Mouse (Mus musculus) embryonic fibroblast, embryonic 13.5 days (primary cell): ENCODE measurements around the gene Rgsl1. TPM values are rescaled to one million over a fixed set of nuclear protein-coding genes. Genes with fewer than 3 reads are reported as not detected.
A peak's percentile ranks its signal among the peaks of the same experiment; 100 is the strongest.
"Not testable (repeated sequence)": the region's sequence is repeated elsewhere in the genome, so short reads cannot be mapped to it uniquely, and the experiment has no call there.

Experiments used
- H3K27ac ChIP-seq: 2 replicates; pipeline ENCODE4 v1.5.1; 2012; ENCODE audit warnings: low read length, control low read depth, inconsistent platforms; ENCODE audit not compliant: insufficient read depth
- H3K4me1 ChIP-seq: 2 replicates; pipeline ENCODE4 v1.6.1; 2011; ENCODE audit warnings: low read length; ENCODE audit not compliant: control insufficient read depth, insufficient read depth
- H3K4me3 ChIP-seq: 2 replicates; pipeline ENCODE4 v1.5.1; 2011; ENCODE audit warnings: mild to moderate bottlenecking, control low read depth, low read length; ENCODE audit not compliant: insufficient read depth
- CTCF ChIP-seq: IDR thresholded peaks from 2 replicates; pipeline ENCODE4 v1.5.1; 2011; ENCODE audit warnings: mild to moderate bottlenecking, control low read depth, low read length, moderate library complexity, borderline replicate concordance; ENCODE audit not compliant: insufficient read depth
- POLR2A ChIP-seq: IDR thresholded peaks from 2 replicates; pipeline ENCODE4 v1.6.1; 2011; ENCODE audit warnings: low read depth, mild to moderate bottlenecking, control low read depth, low read length, moderate library complexity
- polyA plus RNA-seq: library from polyadenylated mRNA; stranded (reverse); fragments of >200 nt; gene quantifications from 2 replicates; pipeline ENCODE4 v1.2.4, GENCODE M21; 2011; ENCODE audit warnings: low read depth; ENCODE audit not compliant: missing spikeins, insufficient read length

Gene Rgsl1
- polyA plus RNA-seq: not detected in 2 replicates

DNA sequence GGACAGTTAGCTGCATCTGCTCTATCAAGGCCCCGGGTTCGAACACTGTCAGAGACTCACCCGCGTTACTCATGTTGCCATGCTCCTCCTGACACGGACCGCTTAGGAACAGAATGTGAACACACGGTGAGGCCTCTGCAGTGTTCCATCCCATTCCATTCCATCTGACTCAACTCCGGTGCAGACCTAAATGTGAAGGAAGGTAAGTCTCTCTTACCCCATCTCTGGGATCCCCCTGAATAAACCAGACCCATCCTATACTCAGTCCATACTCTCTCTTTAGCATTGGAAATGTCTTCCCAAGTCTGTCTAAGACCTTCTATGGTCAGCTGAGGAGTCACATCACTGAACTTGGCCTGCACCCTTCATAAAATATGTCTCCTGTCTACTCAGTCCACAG, at the start of gene Rgsl1:
TSS of gene Rgsl1 (minus strand) at position 101 of the 400 bp plus-strand sequence.
- peaks cover 7% of the 10 kb centered on the region for H3K4me1 ChIP-seq
- no peak for TF ChIP-seq CTCF
- TF ChIP-seq POLR2A: no peak
- no peak within 1 kb of the TSS for H3K4me3 ChIP-seq
- H3K27ac ChIP-seq: no peak within 1 kb of the TSS

DNA sequence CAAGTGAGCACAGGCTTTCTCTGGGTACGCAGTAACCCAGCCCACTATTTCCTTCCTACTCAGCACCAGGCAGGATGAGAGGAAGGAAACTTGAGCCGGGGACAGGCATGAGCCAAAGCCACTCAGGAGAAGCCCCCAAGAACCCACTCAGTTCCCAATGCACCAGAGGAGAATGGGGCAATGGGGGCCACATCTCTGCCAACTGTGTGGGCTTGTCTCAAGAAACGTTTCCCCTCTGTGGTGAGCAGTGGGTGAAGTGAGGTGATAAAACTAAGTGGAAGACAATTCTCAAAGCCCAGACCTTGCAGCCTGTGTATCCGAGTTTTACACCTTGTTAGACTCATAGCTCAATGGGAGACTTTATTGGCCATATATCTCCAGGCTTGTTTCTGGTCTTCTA, 47.5 kb upstream of the Rgsl1 start, which contains the start of gene Teddm1a:
TSS of gene Teddm1a (plus strand) at position 301 of the 400 bp plus-strand sequence.
- H3K4me3 ChIP-seq: no peak within 1 kb of the TSS

GRCm38 (mm10) chr1:153890121-153890520, 46.2 kb upstream of the Rgsl1 start:
- TF ChIP-seq CTCF: no peak
- TF ChIP-seq POLR2A: no peak
- Histone ChIP-seq H3K27ac (no peak overlapping the region), H3K4me1 (no peaks in the 10 kb centered on the region; the same call in 1 of the 2 replicates), H3K4me3 (no peak overlapping the region)

More for the DNA sequence above, 47.5 kb upstream of the Rgsl1 start, which contains the start of gene Teddm1a:
- Histone ChIP-seq H3K27ac (no peak within 1 kb of the TSS), H3K4me1 (no peaks in the 10 kb centered on the region; the same call in 1 of the 2 replicates)
- no peak for TF ChIP-seq POLR2A
- TF ChIP-seq CTCF: no peak

- no peak for TF ChIP-seq CTCF
- no peak for TF ChIP-seq POLR2A
- Histone ChIP-seq H3K27ac (no peak overlapping the region), H3K4me3 (no peak overlapping the region), H3K4me1 (no peaks in the 10 kb centered on the region)
Observed at GRCm38 (mm10) chr1:153886024-153886633, 42.2 kb upstream of the Rgsl1 start.

DNA sequence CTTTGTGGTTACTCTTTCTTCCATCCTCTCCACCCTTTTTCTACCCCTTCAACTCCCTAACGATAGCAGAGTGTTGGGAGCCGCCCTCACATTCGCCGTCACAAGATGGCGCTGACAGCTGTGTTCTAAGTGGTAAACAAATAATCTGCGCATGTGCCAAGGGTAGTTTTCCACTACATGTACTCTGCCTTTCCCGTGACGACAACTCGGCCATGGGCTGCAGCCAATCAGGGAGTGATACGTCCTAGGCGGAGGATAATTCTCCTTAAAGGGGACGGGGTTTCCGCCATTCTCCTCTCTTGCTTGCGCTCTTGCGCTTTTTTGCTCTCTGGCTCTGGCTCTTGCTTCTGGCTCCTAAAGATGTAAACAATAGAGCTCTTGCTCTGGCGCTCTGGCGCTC, 36.4 kb upstream of the Rgsl1 start:
- not testable (repeated sequence) for H3K4me3 ChIP-seq, H3K4me1 ChIP-seq, H3K27ac ChIP-seq

- H3K4me3 ChIP-seq: no peak within 1 kb of the TSS
- no peak within 1 kb of the TSS for H3K27ac ChIP-seq
- TF ChIP-seq POLR2A (no peak), CTCF (no peak)
- H3K4me1 ChIP-seq: no peaks in the 10 kb centered on the region
Observed at GRCm38 (mm10) chr1:153874045-153874444, 30.1 kb upstream of the Rgsl1 start, which contains the start of gene Teddm1b. Teddm1b (plus strand) TSS chr1:153874345.

GRCm38 (mm10) chr1:153855946-153856345, 12.0 kb upstream of the Rgsl1 start:
- no peak for TF ChIP-seq CTCF
- no peak for TF ChIP-seq POLR2A
- H3K4me1 ChIP-seq: no peaks in the 10 kb centered on the region
- H3K4me3 ChIP-seq: no peak overlapping the region
- no peak overlapping the region for H3K27ac ChIP-seq

DNA sequence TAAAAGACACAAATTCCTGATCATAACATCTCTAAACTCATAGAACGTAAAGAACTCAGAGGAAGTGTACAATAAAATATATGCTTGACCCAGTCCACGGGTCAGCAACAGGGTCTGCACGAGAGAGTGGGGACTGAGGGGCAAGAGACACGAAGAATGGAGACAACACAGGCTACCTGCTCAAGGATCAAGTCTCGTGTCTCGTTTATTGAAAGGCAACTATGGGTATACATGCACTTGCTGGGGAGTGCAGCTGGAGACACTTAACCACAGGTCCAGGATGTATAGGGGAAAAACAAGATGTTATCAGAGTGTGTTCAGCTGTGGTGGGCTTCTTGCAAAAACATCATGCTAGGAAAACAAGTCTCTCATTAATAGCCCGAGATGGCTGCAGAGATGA, 8.8 kb upstream of the Rgsl1 start:
- H3K27ac ChIP-seq, H3K4me3 ChIP-seq, H3K4me1 ChIP-seq: not testable (repeated sequence)

DNA sequence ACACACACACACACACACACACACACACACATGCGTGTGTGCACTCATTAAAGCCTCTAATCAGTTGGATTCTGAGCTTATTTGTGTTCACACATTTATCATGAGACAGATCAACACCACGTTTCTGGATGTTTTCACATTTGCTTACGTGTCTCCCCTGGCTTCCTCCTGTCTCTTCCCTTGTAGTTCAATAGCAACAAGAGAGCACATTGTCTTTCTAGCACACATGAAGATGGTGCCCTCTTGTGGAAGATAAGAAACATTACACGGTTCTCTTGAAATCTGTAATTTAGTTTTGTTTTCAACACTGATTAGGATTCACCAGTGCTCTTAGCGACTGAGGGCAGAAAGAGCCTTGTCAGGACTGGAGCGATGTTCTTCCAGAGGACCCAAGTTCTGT, 2.9 kb upstream of the Rgsl1 start:
- peak overlapping the region; percentile 70 for H3K27ac ChIP-seq
- H3K4me3 ChIP-seq: no peak overlapping the region
- TF ChIP-seq CTCF (no peak), POLR2A (no peak)
- H3K4me1 ChIP-seq: peaks cover 7% of the 10 kb centered on the region

DNA sequence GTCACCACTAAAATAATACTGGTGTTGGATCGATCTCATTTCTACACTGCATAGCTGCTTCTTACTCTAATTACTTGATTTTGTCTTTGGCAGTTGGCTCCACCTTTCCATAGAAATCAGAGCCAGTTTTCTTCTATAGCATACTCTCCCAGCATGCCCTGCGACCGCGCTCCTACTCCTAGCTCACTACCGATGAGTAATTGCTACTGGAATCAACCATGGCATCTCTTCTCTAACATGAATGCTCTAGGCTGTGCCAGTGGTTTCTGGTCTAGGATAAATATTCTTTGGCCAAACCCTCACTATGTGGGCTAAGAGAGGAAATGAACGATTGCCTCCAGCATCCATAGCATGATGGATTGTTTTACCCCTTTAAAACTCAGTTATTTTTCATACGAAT, 2.5 kb upstream of the Rgsl1 start:
- peak overlapping the region; percentile 70; the same call in 1 of the 2 replicates for H3K27ac ChIP-seq
- H3K4me1 ChIP-seq: peaks cover 7% of the 10 kb centered on the region
- H3K4me3 ChIP-seq: no peak overlapping the region
- TF ChIP-seq CTCF: no peak
- TF ChIP-seq POLR2A: no peak

GRCm38 (mm10) chr1:153842121-153842740, 1.7 kb downstream of the Rgsl1 start:
- H3K4me1 ChIP-seq: peaks cover 7% of the 10 kb centered on the region
- no peak overlapping the region for H3K4me3 ChIP-seq
- TF ChIP-seq CTCF (no peak), POLR2A (no peak)
- no peak overlapping the region for H3K27ac ChIP-seq
